Mouse (Mus musculus) granulocyte monocyte progenitor cell, adult 5-6 weeks (primary cell): ENCODE data around the gene Thrsp. TPM values are rescaled to one million over a fixed set of nuclear protein-coding genes. Genes with fewer than 3 reads are reported as not detected.

Experiments
- ATAC-seq: replicated peaks from 2 replicates; pipeline ENCODE4 v1.8.0; 2016; ENCODE audit warnings: mild to moderate bottlenecking, moderate TSS enrichment, inconsistent platforms; ENCODE audit not compliant: poor library complexity, severe bottlenecking
- total RNA-seq, 2 experiments: library from RNA; stranded (forward) in 1 of 2; stranded (reverse) in 1 of 2; fragments of 200-712, 200-1000 nt in 1 of 2; fragments of >200 nt in 1 of 2; fragmentation: Nextera tagmentation in 1 of 2; gene quantifications; 2 replicates each; pipeline ENCODE4 v1.2.3; 2014 to 2017

Gene Thrsp
- total RNA-seq, 2 experiments from 2014 or later = not detected

DNA sequence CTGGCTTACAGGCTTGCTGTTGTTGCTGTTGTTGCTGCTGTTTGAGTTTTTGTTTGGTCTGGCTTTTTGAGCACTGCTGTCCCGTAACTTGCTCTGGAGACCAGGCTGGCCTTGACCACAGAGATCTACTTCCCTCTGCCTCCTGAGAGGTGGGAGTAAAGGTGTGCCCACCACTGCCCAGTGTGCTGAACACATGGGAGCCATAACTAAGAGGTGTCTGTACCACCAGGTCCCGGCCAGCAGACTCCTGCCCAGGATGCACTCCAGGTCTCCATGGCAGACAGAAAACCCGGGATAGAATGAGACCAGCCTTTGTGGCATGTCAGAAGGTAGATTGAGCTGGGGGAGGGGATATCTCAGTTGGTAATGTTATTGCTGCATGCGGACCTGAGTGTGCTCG lies 1.6 kb upstream of the Thrsp start:
- ATAC-seq = 0 out of 2 replicates have a peak, but pooled peaks have one; percentile 19

DNA sequence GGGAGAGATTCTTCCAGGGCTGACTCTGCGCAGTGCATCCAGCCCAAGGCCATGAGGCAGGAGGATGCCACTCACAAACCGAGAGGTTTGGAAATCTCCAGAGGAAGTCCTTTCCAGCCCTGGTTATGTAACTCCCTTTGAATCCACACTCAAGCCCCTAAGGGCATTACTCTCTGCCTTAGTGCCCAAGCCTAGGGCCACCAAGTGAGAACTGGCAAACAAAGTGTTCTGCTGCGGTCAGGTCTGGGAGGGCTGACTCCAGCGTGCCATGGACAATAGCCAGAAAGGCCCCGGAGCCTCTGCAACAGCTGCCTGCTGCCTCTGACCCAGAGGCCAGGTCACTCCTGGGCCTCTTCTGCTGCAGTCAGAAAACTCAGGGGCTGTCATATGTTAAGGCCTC lies 1.2 kb upstream of the Thrsp start:
- ATAC-seq = peak; percentile 69

DNA sequence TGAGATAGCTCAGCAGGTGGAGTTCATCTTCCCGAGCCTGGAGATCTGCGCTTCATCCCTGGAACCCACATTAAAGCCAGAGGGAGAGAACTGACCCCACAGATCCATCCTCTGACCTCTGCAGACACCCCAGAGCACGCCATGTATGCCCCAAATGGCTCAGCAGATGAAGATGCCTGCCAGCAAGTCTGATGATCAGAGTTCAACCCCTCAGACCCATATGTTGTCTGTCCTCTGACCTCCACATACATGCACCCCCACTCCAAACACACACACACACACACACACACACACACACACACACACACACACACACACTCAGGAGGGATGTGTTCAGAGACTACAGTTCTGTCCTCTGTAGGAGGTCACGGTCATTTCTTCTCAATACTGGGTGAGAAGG lies 1.1 kb downstream of the Thrsp start:
- no peak for ATAC-seq

DNA sequence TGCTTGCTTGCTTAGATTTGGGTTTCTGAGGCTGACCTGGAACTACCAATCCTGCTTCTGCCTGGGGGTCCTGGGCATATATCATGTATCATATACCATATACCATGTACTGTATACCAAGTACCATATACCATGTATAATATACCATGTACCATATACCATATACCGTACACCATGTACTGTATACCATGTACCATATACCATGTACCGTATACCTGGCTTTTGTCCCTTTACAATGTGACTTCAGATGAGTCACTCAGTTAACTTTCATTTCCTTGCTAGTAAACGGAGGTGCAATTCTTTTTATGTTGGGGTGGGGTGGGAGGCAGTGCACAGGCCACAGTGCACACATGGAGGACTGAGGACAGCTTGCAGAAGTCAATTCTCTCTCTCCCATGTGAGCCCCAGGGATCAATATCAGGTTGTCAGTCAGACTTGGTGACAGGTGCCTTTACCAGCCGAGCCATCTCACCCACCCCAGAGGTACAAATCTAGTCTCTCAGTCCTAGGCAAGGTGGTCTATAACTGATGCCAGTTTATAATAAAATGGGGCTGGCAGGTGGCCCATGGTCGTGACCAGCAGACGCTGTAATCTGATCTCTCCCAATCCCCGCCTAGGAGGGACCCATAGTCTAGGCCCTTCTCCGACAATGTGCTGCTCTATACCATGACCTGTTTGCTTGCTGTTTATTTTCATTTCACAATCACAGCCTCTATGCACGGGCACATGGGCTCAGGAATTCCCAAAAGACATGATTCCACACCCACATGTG lies 2.4 kb downstream of the Thrsp start:
- no peak for ATAC-seq

DNA sequence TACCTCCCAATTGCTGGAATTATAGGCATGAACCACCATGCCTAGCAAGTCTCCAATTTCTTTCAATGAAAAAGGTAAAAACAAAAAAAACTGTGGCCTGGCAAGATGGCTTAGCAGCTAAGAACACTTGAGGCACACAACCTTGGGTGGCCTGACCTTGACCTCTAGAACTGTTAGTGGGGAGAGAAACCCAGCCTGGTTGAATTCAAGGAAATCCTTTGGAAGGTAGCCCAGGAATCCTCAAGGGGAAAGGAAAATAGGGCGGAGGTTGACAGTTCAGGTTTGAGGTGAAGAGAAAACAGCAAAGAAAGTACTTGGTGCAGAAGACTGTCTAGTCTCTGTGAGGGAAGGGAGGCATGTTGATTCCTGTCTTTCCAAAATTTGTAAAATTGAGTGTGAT lies 3.1 kb downstream of the Thrsp start:
- no peak for ATAC-seq

DNA sequence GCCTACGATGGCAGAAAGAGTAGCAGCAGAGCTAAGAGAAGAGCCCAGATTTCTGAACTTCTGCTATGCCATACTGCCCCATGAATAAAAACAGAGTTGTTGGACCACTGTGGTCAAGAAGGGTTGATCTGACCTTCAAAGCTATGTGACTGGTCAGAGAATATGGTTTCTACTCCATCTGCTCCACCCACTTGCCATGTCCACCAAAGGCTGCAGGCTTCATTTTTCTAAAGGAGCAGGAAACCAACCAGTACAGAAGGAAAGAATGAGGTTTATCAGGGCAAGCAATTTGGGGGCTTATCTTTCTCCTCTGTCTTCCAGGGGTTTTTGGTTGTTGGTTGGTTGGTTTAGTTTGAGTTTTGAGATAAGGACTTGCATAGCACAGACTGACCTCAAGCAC lies 3.5 kb downstream of the Thrsp start:
- ATAC-seq = no peak

DNA sequence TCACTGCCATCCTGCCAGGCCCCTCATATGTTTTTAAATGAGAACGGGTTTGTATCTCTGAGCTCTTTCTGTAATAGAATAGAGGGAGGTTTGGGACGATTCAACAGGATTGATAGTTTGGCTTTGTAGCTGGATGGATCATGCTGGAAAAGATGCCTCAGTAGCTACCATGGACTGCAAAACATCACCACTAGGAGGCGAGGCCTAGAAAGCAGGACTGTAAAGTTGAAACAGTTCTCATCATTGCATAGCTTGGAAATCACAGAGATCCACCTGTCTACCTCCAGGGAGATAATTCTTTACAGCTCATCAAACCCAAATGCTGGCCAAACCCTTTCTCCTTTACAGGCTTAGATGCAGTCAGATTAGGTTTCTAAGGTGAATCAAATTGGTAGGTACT lies 6.0 kb downstream of the Thrsp start:
- no peak for ATAC-seq

DNA sequence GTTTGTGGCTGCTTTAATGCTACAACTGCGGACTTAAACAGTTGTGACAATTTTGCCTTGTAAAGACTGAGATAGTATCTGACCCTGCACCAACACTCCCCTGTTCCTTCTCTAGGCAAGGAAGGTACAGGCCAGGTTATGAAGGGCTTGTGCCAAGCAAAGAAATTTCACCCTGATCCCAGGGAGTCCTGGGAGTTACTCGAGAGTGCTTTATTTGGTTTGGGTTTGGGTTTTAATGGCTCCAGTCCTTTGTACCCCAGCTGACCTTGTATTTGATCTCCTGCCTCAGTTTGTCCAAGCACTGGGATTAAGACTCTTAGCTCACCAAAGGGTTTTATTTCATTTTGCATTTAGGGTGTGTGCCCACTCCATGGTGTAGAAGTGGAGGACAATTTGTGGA lies 6.4 kb downstream of the Thrsp start:
- no peak for ATAC-seq

DNA sequence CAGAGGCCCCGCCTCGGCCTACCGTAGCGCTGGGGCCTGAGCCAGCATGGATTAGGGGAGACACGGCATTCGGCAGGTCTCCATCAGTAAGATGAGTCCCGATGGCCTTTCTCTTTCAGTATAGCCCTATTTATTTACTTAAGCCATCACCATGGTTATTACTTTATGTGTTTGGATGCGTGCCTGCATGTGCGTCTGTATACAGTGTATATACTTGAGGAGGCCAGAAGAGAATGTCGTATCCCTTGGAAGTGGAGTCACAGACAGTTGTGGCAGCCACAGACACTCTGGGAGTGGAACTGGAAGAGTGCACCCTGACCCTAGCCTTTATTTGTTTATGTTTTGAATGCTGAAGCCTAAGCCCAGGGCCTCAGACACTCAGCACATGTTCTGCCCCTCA lies 10.4 kb downstream of the Thrsp start:
- no peak for ATAC-seq

DNA sequence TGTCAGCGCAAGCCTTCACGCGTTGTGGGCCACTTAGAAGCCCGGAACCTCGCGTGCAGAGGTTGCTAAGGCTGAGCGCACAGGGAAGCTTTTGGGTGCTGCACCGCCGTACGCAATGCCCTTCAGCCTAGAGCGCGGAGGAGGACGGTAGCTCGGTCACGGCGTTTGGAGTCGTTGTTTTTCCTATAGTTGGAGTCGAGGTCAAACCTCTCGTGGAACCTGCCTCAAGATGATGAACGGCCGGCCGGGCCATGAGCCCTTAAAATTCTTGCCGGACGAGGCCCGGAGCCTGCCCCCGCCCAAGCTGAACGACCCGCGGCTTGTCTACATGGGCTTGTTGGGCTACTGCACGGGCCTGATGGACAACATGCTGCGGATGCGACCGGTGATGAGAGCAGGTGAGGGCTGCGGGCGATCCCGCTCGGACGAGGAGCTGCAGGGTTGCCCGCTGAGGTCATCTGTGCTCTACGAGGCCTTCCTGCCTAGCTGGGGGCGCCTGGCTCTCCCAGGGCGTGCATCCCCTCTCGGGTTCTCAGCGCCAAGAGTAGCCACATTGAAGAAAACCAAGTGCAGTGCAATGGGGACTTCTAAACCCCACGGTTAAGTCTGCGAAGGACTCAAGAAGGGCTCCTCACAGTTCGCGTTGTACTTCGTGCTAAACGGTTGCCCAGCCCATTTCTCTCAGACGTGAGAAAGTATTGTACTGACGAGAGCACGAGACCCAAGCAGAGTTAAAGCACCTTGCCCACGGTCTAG lies 17.4 kb downstream of the Thrsp start, which contains the start of gene Ndufc2:
TSS of gene Ndufc2 (plus strand) at position 44 of the 756 bp plus-strand sequence.
- ATAC-seq = peak; percentile 97

DNA sequence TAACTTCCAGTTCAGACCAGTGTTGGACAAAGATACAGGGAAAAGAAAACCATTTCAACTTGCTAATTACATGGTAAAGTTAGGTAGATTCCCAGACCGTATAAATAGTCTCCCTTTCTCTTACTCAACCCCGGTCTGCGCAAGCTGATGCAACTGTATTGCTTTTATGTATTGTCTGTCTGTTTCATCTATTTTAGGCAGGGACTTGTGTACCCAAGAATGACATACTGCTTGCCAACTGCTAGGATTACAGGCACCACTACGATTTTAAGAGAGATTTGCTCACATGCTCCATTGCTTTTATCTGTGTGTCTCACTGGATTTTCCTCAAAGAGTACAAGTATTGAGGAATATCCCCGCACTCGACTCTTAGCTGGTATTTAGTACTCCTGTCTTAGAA lies 18.6 kb downstream of the Thrsp start:
- ATAC-seq = no peak

DNA sequence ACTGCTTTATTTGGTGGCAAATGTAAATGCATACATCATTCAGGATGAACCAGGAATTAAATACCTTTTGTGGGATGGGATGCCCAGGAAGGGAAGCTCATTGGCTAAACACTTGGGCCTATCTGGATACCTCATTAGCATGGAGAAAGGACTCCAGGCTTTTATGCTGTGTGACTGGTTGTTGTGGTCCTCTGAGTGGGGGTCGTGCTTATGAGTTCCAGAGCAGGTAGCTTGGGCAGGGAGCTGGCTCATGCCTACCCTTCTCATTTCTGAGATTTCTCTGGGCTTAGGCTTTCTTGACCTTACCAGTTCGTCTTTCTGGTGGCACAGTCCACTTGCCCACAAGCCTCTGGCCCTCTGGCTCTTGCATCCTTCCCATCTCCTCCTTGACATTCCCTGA lies 23.2 kb downstream of the Thrsp start:
- no peak for ATAC-seq

DNA sequence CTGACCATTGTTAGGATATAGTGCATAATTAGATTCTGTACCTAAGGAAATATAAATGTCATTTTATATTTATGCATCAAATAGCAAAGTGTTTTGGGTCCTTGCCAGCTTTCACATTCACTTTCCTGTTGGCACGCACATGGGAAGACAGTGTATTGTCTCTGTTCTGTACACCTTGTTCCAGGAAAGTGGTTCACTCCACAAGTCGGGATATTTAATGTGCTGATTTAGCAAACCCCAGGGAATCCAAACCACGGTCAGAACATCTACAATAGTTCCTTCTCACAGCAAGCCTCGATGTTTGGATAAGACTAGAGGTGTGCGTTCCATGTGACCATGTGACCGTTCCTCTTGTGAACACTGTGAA lies 25.5 kb downstream of the Thrsp start:
- no peak for ATAC-seq

DNA sequence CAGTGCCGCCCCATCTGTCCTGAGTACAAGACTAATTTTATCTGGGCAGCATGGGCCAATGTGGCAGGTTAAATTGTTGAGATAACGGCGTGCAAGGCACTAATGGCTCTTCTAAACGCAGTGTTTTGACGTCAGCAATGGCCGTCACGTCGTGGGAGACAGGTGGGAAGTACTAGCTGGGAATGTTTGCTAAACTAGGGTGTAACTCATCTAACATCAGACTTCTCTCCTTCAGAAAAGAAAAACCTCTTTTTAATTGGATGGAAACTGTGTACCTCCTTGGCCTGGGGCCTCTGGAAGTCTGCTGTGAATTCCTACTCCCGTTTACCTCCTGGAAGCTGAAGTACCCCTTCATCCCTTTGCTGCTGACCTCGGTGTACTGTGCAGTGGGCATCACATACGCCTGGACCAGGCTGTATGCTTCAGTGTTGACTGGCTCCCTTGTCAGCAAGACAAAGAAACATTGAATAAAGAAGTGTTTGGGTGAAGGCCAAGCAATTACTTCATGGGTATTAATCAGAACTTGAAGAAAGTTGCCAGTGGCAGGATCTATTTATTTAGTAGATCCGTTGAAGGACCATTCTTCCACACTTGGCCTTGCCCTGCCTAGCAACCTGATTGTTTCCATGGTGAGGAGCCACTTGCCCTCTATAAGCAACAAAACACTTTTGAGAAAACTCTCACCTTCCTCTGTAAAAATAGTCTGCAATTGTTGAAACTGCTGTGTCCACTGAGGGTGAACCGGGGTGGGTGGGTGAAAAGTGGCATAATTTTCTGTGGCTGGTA lies 26.0 kb downstream of the Thrsp start:
- no peak for ATAC-seq

DNA sequence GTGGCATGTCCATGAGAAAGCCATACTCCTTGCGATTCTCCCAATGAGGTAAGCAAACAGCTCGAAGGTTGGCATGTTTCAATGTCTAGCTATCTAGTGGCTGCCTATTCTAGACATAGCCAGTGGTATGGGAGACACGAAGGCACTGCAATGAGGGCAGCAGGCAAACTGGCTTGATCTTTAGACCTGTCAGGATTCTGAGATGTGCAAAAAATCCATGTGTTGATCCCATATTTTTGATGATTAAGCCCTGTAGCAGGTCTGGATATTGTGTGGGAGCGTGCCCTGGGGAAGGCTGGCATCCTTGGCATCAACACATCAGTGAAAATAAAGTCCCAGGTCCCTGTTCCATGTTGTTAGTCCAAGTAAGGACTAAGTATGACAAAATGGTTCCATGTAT lies 29.0 kb downstream of the Thrsp start:
- ATAC-seq = no peak

DNA sequence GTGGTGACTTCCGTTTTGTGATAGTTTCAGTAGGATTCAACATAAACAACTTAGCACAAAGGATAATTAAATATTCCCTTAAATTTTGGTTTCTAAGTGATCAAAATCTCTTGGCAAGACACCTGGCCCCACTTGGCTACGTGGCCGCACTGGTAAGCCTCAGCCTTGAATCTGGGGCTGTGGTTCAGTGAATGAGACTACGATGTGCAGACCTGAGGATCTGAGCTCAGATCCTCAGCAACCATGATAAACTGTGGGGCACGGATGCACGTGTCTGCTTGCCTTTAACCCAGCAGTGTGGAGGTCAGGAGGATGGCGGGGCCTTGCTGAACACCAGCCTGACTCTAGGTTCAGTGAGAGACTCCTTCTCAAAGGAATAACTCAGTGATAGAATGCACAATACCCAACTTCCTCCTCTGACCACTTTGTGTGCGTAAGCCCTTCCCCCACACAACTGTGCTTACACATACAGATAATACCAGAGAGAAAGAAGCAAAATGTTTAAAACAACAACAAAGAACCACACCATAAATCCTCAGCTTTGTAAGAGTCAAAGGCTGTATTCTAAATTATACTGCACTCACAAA lies 29.9 kb downstream of the Thrsp start:
- ATAC-seq = no peak

DNA sequence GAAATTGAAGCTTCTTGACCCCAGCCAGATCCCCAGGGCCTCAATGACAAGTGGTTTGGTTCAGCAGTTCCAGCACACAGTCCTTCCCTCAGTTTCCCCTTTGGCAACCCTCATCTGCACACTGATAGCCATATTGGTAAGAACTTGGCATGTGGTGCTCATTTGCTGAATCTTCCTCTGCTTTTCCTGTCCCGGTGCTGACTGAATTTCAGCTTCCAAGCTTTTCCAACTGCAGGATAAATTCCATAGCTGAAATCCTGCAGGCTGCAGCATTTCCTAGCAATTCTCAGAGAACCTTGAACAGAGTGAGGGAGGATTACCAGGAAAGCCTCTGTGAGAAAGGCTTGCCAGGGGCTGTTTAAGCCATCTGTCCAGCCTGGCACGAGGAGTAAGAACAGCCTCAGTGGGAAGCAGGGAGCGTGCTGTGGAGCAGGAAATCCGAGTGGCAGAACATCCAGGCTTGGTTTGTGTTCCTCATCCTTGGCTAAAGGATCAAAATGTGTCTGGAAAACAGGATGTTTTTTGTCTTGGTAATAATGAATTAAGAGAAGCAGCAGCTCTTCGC lies 30.6 kb downstream of the Thrsp start:
- no peak for ATAC-seq

DNA sequence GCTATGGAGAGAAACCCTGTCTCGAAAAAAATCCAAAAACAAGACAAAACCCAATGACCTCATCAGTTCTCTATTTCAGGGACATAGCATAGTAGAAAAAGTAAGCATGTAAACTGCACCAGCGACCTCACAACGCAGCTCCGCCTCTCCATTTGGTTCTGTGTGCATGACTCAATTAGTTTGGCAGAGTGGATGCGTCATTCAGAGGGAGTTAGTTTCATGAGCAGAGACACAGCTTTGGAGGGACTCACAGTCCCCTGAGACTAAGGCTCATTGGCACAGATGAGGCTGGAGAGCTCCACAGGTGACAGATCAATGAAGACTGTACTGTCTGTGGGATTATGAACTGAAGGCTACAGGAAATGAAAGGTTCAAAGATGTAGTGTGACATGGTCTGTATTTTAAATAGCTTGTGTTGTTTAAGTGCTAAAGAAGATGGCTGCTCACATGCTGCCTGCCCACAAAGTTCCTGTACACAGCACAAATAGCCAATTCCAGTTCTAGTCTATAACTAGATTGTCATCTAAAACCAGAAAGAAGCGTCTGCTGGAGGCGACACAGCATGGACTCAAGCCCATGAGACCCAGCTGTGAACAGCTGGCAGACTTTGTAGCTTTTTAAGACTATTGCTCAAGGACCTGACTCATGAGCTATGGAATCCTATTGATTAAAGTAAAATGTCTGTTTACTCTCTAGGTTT lies 31.3 kb downstream of the Thrsp start:
- no peak for ATAC-seq

DNA sequence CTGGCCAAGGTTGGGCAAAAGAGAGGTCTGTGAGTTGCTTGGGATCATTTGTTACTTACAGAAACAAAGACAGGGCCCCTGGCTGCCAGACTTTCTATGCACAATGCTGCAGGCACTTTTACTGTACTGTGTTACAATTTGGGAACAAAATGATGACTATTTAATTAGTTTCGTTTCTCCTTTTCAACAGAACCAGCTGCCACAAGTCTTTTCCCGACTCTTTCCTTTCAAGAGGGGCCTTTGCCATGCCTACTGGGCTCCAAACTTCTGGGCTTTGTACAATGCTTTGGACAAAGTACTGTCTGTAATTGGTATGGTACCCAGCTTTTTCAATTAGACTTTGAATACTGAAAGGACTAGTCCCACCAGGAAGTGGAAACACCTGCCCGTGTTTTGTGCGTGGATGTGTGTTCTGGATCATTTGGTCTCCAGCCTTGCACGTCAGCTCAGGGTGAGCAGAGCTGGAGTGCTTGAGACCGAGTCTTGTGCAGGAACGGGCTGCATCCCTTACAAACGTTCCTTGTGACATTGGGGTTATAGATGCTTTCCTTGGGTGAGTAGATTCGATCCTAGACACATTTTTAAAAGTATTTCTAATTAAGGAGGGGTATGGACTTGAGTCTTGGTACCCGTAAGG lies 33.9 kb downstream of the Thrsp start:
- peak; percentile 63 for ATAC-seq
